Mouse (Mus musculus) liver, adult (tissue): Measurements from ENCODE around the gene Rgma.

Source experiments
- GATA4 ChIP-seq: IDR thresholded peaks from 2 replicates; pipeline ENCODE4 v1.6.1; 2014; ENCODE audit warnings: mild to moderate bottlenecking, low read length; ENCODE audit not compliant: insufficient replicate concordance

Gene Rgma

GRCm38 (mm10) chr7:73435685-73436084, 60.4 kb downstream of the Rgma start:
- TF ChIP-seq GATA4: no peak

DNA sequence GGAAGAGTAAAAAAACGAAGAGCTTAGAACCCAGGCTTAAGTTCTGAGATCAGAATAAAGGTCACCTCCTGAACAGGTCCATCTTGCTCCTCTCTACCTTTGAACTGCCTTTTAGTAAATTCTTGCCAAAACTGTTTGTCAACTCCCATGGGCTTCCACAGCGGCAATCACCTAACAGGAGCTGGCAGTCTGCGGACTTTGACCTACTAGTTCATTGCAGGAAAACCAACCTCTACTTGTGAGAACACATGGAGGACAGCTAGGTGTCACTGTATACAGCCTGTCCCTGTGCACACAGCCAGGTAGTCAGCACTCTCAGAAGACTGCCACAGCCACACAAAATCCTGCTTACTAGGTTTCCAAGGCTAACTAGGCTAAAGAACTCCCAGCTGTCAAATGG, 66.5 kb downstream of the Rgma start:
- TF ChIP-seq GATA4: no peak

GRCm38 (mm10) chr7:73442246-73442645, 66.9 kb downstream of the Rgma start:
- TF ChIP-seq GATA4: no peak

- no peak for TF ChIP-seq GATA4
Observed at GRCm38 (mm10) chr7:73451594-73451993, 76.3 kb downstream of the Rgma start.

- no peak for TF ChIP-seq GATA4
Observed at GRCm38 (mm10) chr7:73452187-73452808, 77.0 kb downstream of the Rgma start.

GRCm38 (mm10) chr7:73454113-73454512, 78.8 kb downstream of the Rgma start:
- no peak for TF ChIP-seq GATA4

DNA sequence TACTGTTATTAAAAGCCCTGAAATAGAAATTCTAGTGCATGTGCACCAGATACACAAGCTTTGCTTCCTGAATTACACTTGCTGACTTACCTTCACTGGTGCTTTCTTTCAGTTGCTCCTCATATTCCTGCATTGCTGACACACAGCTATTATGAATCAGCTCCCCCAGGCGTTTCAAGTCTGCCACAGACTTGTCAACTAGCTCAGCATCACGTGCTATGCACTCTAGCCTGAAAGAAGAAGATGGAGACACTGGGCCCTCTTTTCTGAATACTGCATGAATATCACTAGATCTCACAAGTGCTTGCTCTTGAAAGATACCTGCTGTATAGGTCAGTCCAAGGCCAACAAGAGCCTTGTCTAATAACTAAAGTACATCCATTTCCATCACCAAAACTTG, 88.2 kb downstream of the Rgma start:
- no peak for TF ChIP-seq GATA4

GRCm38 (mm10) chr7:73467741-73468140, 92.4 kb downstream of the Rgma start:
- TF ChIP-seq GATA4: no peak
